Mouse (Mus musculus) liver, embryonic 14.5 days (tissue): Measurements from ENCODE around the gene Ccdc13.

ENCODE experiments used
- CTCF ChIP-seq: IDR thresholded peaks from 2 replicates; pipeline ENCODE4 v1.5.1; 2016; ENCODE audit warnings: antibody characterized with exemption, low read depth, control low read depth
- EP300 ChIP-seq: IDR thresholded peaks from 2 replicates; pipeline ENCODE4 v1.6.1; 2016; ENCODE audit warnings: antibody characterized with exemption, low read depth

- TF ChIP-seq EP300: no peak
- TF ChIP-seq CTCF: no peak
Measured at GRCm38 (mm10) chr9:121791757-121792521, 47.3 kb downstream of the Ccdc13 start, which contains the start of gene Hhatl.
